Comparison of ENCODE assay signal across 9 mouse cellular contexts in genomic region chr3:89646813-89647255, GRCm38 (mm10).
DNase-seq lines count a peak whose midpoint lies in the region; ATAC-seq and TF ChIP-seq lines count a peak whose summit lies in the region.
"Had no signal": no experiment of that assay in that cellular context is flagged by ENCODE, and none has a peak within 500 bp of the region (broad histone marks: within the 10 kb centered on the region; RNA-seq: fewer than 3 reads in every experiment).

No protein-coding gene starts in this region.

- 0 out of 2 replicates have a peak, but pooled peaks cover 2% of the 10 kb centered on the region for H3K4me1 ChIP-seq in liver, postnatal 0 days (ENCODE audit: insufficient read depth)
- H3K4me1 ChIP-seq in liver, embryonic 11.5 days (replicated peaks; ENCODE audit: control insufficient read depth, insufficient read depth, low read length): peaks cover 3% of the 10 kb centered on the region; the same call in 1 of the 2 replicates
- H3K4me1 ChIP-seq in hindbrain, embryonic 12.5 days: peaks cover 40% of the 10 kb centered on the region
- peaks cover 10% of the 10 kb centered on the region; the same call in 1 of the 2 replicates for H3K4me1 ChIP-seq in lung, postnatal 0 days (ENCODE audit: insufficient read depth, low read depth, low read length)

- H3K36me3 ChIP-seq in liver, postnatal 0 days (replicated peaks; ENCODE audit: insufficient read depth, low read length): no peaks in the 10 kb centered on the region
- no peaks in the 10 kb centered on the region for H3K36me3 ChIP-seq in liver, embryonic 11.5 days (ENCODE audit: control insufficient read depth, insufficient read depth, low read length)
- H3K36me3 ChIP-seq in hindbrain, embryonic 12.5 days: no peaks in the 10 kb centered on the region
- no peaks in the 10 kb centered on the region for H3K36me3 ChIP-seq in lung, postnatal 0 days (ENCODE audit: insufficient read depth, low read length)
- H3K36me3 ChIP-seq: G1E had no signal

- TF ChIP-seq CTCF in liver, postnatal 0 days (IDR thresholded peaks at IDR 0.05; ENCODE audit: low read depth): no peak
- TF ChIP-seq CTCF in lung, postnatal 0 days (IDR thresholded peaks at IDR 0.05): no peak

- H3K27ac ChIP-seq in liver, postnatal 0 days (ENCODE audit: low read depth): no peak overlapping the region
- H3K27ac ChIP-seq in liver, embryonic 11.5 days (ENCODE audit: low read depth, low read length): no peak overlapping the region
- H3K27ac ChIP-seq in hindbrain, embryonic 12.5 days: peak overlapping the region; percentile 85
- H3K27ac ChIP-seq in lung, postnatal 0 days (ENCODE audit: low read length): peak overlapping the region; percentile 51; the same call in 1 of the 2 replicates

- no peak overlapping the region for H3K4me2 ChIP-seq in liver, postnatal 0 days (ENCODE audit: low read depth, low read length)
- no peak overlapping the region; the same call in 1 of the 2 replicates for H3K4me2 ChIP-seq in liver, embryonic 11.5 days
- no peak overlapping the region for H3K4me2 ChIP-seq in hindbrain, embryonic 12.5 days (replicated peaks)
- no peak overlapping the region for H3K4me2 ChIP-seq in lung, postnatal 0 days (replicated peaks; ENCODE audit: low read depth, low read length)

- WGBS in liver, postnatal 0 days (ENCODE audit: insufficient replicate concordance): 64% methylated on average over 5 of the region's 5 CpGs
- 74% methylated on average over 5 of the region's 5 CpGs for WGBS in liver, embryonic 11.5 days
- WGBS in hindbrain, embryonic 12.5 days: 49% methylated on average over 5 of the region's 5 CpGs
- 25% methylated on average over 5 of the region's 5 CpGs for WGBS in lung, postnatal 0 days

- no peak overlapping the region for H3K4me3 ChIP-seq in liver, postnatal 0 days (ENCODE audit: low read depth, low read length)
- no peak overlapping the region for H3K4me3 ChIP-seq in liver, embryonic 11.5 days (ENCODE audit: low read depth, low read length)
- no peak overlapping the region for H3K4me3 ChIP-seq in hindbrain, embryonic 12.5 days
- H3K4me3 ChIP-seq in lung, postnatal 0 days (ENCODE audit: low read depth, low read length): no peak overlapping the region

- H3K9ac ChIP-seq in liver, postnatal 0 days (replicated peaks): no peak overlapping the region
- no peak overlapping the region for H3K9ac ChIP-seq in liver, embryonic 11.5 days (ENCODE audit: low read depth, low read length)
- H3K9ac ChIP-seq in hindbrain, embryonic 12.5 days: no peak overlapping the region
- H3K9ac ChIP-seq in lung, postnatal 0 days (replicated peaks; ENCODE audit: low read depth): no peak overlapping the region

- ATAC-seq in liver, postnatal 0 days: no peak
- ATAC-seq in liver, embryonic 11.5 days (replicated peaks; ENCODE audit: low FRiP score): no peak
- ATAC-seq in hindbrain, embryonic 12.5 days (ENCODE audit: low FRiP score): peak; percentile 58
- ATAC-seq in lung, postnatal 0 days: peak; percentile 72

- no peak for TF ChIP-seq EP300 in liver, postnatal 0 days (IDR thresholded peaks at IDR 0.05; ENCODE audit: low read depth)
- no peak; the same call in 1 of the 2 replicates for TF ChIP-seq EP300 in lung, postnatal 0 days (IDR thresholded peaks at IDR 0.05)

- DNase-seq in liver, postnatal 0 days: peak; percentile 21
- DNase-seq in liver, embryonic 11.5 days (ENCODE audit: low spot score): no peak
- DNase-seq in fibroblast of lung, adult 2 months (ENCODE audit: low read depth): peak; percentile 25
- peak; percentile 86 to 92 for DNase-seq in layer of hippocampus, adult 8-10 months (ENCODE audit: low spot score in 2 of 2)
- peak; percentile 84 for DNase-seq in lung, postnatal 0 days (ENCODE audit: low spot score)
- peak; percentile 93 for DNase-seq in right cerebral cortex, postnatal 14 days
- DNase-seq in B cell, adult 2 months: no peak

- H3K27me3 ChIP-seq in liver, postnatal 0 days (ENCODE audit: insufficient read depth, low read length): no peaks in the 10 kb centered on the region
- peaks cover 3% of the 10 kb centered on the region; the same call in 1 of the 2 replicates for H3K27me3 ChIP-seq in liver, embryonic 11.5 days (replicated peaks; ENCODE audit: control insufficient read depth, insufficient read depth, low read length)
- peaks cover 24% of the 10 kb centered on the region for H3K27me3 ChIP-seq in hindbrain, embryonic 12.5 days
- no peaks in the 10 kb centered on the region for H3K27me3 ChIP-seq in lung, postnatal 0 days (replicated peaks; ENCODE audit: insufficient read depth, low read length)

- H3K9me3 ChIP-seq in liver, postnatal 0 days (ENCODE audit: low read length): no peaks in the 10 kb centered on the region
- no peaks in the 10 kb centered on the region for H3K9me3 ChIP-seq in liver, embryonic 11.5 days (ENCODE audit: control insufficient read depth, low read length)
- no peaks in the 10 kb centered on the region for H3K9me3 ChIP-seq in hindbrain, embryonic 12.5 days (replicated peaks)
- no peaks in the 10 kb centered on the region for H3K9me3 ChIP-seq in lung, postnatal 0 days (ENCODE audit: low read length)
- H3K9me3 ChIP-seq: G1E had no signal

Comparison
In these comparisons a context has a peak if more than half of its experiments do, and no peak if none do; other contexts are left out.
1. DNase-seq: peak in liver, postnatal 0 days (single experiment), fibroblast of lung, adult 2 months (single experiment), layer of hippocampus, adult 8-10 months (2 of 2), lung, postnatal 0 days (single experiment) and right cerebral cortex, postnatal 14 days (single experiment); none in liver, embryonic 11.5 days (single experiment) and B cell, adult 2 months (0 of 2).
2. ATAC-seq: peak in hindbrain, embryonic 12.5 days (single experiment) and lung, postnatal 0 days (single experiment); none in liver, postnatal 0 days (single experiment) and liver, embryonic 11.5 days (single experiment).
3. H3K27ac ChIP-seq: peak in hindbrain, embryonic 12.5 days (single experiment) and lung, postnatal 0 days (single experiment); none in liver, postnatal 0 days (single experiment) and liver, embryonic 11.5 days (single experiment).